Mouse (Mus musculus): ENCODE measurements around the gene Cd96. TPM values are rescaled to one million over a fixed set of nuclear protein-coding genes. Genes with fewer than 3 reads are reported as not detected.

Gene Cd96
- polyA plus RNA-seq, 1 experiment = 0.15 TPM

GRCm38 (mm10) chr16:46036261-46036660 lies 83.8 kb downstream of the Cd96 start:
- no peak for DNase-seq (ENCODE audit: low read depth)

- no peak for DNase-seq (ENCODE audit: low read depth)
Observed at GRCm38 (mm10) chr16:46033896-46034295, 86.2 kb downstream of the Cd96 start.

GRCm38 (mm10) chr16:46022958-46023491 lies 97.0 kb downstream of the Cd96 start:
- no peak for DNase-seq (ENCODE audit: low read depth)

- no peak for DNase-seq (ENCODE audit: low read depth)
Observed at GRCm38 (mm10) chr16:46022189-46022928, 97.7 kb downstream of the Cd96 start.

- DNase-seq (ENCODE audit: low read depth) = no peak
Observed at GRCm38 (mm10) chr16:46021302-46021701, 98.7 kb downstream of the Cd96 start.

- DNase-seq (ENCODE audit: low read depth) = no peak
Observed at GRCm38 (mm10) chr16:46020396-46020795, 99.7 kb downstream of the Cd96 start.

GRCm38 (mm10) chr16:46019799-46020198 lies 100.3 kb downstream of the Cd96 start:
- no peak for DNase-seq (ENCODE audit: low read depth)

GRCm38 (mm10) chr16:46019359-46019758 lies 100.7 kb downstream of the Cd96 start:
- DNase-seq (ENCODE audit: low read depth) = no peak

GRCm38 (mm10) chr16:46011696-46012095 lies 108.4 kb downstream of the Cd96 start:
- no peak for DNase-seq (ENCODE audit: low read depth)

- DNase-seq (ENCODE audit: low read depth) = no peak
Observed at GRCm38 (mm10) chr16:46010906-46011220, 109.2 kb downstream of the Cd96 start.

GRCm38 (mm10) chr16:46010153-46010905 lies 109.7 kb downstream of the Cd96 start, which contains the start of gene Plcxd2:
Gene Plcxd2, minus strand, starts transcription at chr16:46010218.
- peak; percentile 42 for DNase-seq (ENCODE audit: low read depth)

- no peak for DNase-seq (ENCODE audit: low read depth)
Observed at GRCm38 (mm10) chr16:46009717-46010116, 110.3 kb downstream of the Cd96 start.

- no peak for DNase-seq (ENCODE audit: low read depth)
Observed at GRCm38 (mm10) chr16:46008766-46009165, 111.3 kb downstream of the Cd96 start.

GRCm38 (mm10) chr16:46008036-46008605 lies 111.9 kb downstream of the Cd96 start:
- DNase-seq (ENCODE audit: low read depth) = no peak

- no peak for DNase-seq (ENCODE audit: low read depth)
Observed at GRCm38 (mm10) chr16:46006261-46006660, 113.8 kb downstream of the Cd96 start.

- DNase-seq (ENCODE audit: low read depth) = no peak
Observed at GRCm38 (mm10) chr16:46001550-46002166, 118.4 kb downstream of the Cd96 start.

GRCm38 (mm10) chr16:46000976-46001375 lies 119.1 kb downstream of the Cd96 start:
- DNase-seq (ENCODE audit: low read depth) = no peak

GRCm38 (mm10) chr16:45999374-46000191 lies 120.5 kb downstream of the Cd96 start:
- no peak for DNase-seq (ENCODE audit: low read depth)

- no peak for DNase-seq (ENCODE audit: low read depth)
Observed at GRCm38 (mm10) chr16:45998231-45998630, 121.8 kb downstream of the Cd96 start.

- DNase-seq (ENCODE audit: low read depth) = no peak
Observed at GRCm38 (mm10) chr16:45990901-45991676, 129.0 kb downstream of the Cd96 start.
